Mouse (Mus musculus) layer of hippocampus, postnatal 36 days (tissue): ENCODE data around the gene 1110008P14Rik. TPM values are rescaled to one million over a fixed set of nuclear protein-coding genes. Genes with fewer than 3 reads are reported as not detected.
A peak's percentile ranks its signal among the peaks of the same experiment; 100 is the strongest.

Experiments
- DNase-seq, 2 experiments: peaks; one replicate each; pipeline ENCODE4 v3.0.0; 2022
- total RNA-seq, 2 experiments: library from RNA; stranded (reverse); gene quantifications; 2 replicates each; pipeline ENCODE4 v1.2.3; 2021

Gene 1110008P14Rik
- total RNA-seq = 100 to 1,000 TPM; 160 to 170 TPM

DNA sequence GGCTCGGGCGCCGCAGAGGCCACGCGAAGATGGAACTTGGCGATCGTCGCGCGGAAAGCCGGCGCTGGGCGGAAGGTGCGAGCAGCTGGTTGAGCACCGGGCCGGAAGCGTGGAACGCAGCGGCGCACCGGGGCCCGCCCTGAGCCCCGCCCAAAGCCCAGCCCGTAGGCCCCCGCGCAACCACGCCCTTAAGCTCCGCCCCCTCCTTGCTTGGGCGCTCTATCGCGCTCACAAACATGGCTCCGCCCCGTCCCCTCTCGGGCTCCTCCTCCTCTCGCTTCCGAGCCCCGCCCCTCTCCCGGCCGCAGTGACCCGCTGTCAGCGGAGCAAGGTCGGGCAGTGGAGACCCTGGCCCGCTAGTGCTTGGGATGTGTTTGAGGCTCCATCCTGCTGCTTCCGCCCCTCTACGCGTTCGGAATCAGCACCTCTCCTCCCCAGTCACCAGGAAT is at the start of gene 1110008P14Rik:
TSS of gene 1110008P14Rik (minus strand) at position 164 of the 449 bp plus-strand sequence.
- peak; percentile 92 to 93 for DNase-seq

- peak; percentile 79 to 81 for DNase-seq
Measured at GRCm38 (mm10) chr2:32430701-32431676, 49.3 kb upstream of the 1110008P14Rik start.

- DNase-seq = no peak
Measured at GRCm38 (mm10) chr2:32429215-32429891, 47.6 kb upstream of the 1110008P14Rik start.

GRCm38 (mm10) chr2:32428262-32428722 is 46.6 kb upstream of the 1110008P14Rik start:
- DNase-seq = peak; percentile 41 to 58

DNA sequence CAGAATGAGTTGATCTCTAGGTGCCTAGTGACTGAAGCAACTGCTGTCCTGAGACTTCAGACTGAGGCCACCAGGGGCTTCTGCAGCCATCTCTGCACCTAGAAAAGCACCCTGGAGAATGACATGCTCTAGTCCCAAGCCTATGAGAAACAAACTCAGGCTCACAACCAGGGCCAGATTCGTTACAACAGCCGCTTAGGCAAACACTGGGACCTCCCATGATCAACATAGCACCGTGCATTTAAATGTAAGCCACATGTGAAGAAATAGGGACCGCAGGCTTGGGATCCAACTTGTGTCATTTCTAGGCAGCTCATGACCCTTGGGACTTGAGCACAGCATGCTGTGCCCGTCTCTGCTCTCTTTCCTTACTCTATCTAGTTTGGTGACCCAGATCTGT is 46.0 kb upstream of the 1110008P14Rik start:
- DNase-seq = no peak

DNA sequence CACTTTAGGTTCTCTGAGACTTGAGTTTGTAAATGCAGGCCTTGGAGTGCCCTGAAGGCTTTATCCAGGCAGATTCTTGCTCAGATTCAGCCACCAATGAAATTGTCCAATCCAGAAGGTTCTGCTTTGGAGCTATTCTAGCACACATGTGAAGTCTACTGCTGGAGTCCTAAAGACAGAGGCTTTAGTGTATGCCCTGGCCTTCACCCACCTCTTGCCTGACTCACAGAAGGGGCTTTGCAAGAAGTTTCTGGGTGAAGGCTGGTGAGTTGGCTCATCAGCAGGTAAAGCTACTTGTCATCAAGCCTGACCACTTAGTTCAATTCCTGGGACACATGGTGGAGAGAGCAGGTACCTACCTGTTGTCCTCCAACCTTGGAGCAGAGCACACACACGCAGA is 44.4 kb upstream of the 1110008P14Rik start:
- DNase-seq = no peak

DNA sequence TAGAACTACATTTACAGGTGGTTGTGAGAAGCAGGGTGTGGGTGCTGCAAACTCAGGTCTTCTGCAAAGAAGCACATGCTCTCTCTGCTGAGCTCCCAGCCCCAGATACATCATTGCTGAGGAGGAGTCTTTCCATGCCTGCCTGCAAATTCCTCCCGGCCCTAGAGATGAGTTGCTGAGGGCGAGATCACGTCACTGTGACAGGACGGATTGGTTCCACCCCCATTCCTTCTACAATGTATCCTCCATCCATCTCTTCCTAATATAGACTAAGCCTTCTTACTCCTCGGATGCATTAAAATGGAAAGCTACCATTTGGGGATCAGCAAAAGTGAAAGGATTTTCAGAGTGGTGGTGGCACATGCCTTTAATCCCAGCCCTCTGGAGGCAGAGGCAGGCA is 43.8 kb upstream of the 1110008P14Rik start:
- no peak for DNase-seq

DNA sequence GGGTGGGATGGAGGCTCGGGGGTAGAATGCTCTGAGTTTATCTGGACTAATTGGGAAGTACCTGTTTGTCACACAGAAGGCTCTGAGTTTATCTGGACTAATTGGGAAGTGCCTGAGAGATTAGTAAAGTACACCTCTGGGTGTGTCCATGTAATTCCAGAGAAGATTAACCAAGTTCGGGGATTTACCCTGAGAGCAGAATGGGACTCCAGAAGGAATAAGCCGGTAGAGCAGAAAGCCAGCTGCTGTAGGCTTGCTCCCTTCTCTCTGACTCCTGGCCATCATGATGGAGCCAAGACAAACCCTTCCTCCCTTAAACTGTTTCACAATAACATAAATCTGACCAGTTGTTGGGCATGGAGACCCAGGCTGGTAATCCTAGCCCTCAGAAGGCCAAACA is 43.1 kb upstream of the 1110008P14Rik start:
- DNase-seq = no peak

- peak in 1 of 2 experiments; percentile 27 for DNase-seq
Measured at GRCm38 (mm10) chr2:32423481-32424331, 42.0 kb upstream of the 1110008P14Rik start.

DNA sequence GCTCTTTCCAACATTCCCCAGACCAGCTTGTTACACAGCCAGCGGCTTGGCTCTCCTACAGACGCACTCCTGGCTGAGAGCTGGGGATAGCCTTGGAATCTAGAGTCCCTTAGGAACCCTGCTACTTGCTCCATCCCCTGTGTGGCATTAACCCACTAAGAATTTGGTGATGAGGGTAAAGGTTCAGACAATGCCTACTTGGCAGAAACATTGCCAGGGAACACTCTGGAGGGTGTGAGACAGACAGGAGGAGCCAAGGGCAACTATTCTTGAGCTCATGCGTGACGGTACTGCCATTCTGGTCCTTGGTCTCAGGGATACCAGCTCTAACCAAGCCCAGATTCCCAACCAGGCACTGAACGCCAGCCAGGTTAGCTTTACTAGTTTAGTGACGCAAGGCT is 40.1 kb upstream of the 1110008P14Rik start:
- no peak for DNase-seq

DNA sequence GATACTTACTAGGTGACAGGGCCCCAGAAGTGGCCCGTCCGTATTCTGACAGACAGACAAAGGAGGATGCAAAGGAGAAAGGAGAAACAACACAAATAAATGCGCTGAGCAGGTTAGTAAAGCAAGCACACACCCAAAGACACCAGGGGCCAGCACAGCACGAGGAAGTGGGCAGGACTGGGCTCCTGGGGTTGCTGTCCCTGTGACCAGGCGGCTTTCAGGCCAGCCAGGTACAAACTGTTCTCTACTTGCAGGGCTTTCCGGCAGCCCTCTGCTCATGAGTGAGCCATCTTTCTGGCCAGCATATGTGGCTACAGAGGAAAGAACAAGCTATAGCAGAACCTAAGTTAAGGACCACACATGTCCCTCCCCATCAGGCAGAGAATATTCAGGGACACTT is 38.9 kb upstream of the 1110008P14Rik start:
- DNase-seq = no peak

- DNase-seq = no peak
Measured at GRCm38 (mm10) chr2:32420066-32420608, 38.4 kb upstream of the 1110008P14Rik start.

DNA sequence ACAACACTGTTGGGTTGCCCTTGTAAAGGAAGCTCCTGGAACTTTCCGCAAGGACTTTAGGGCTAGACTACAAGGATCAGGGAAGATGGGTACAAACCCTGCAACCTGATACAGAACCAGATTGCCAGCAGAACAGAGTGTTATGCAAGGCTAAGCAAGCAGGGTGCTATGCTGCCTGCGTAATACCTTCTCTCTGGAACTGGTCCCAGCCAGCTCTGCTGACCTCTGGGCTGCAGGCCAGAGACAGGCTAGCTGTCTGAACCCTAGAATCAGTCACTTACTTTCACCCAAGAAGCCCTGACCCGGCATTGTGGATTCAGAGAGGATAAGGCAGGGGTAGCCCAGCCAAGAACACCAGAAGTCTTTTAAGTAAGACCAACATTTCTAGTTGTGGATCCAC is 37.6 kb upstream of the 1110008P14Rik start:
- no peak for DNase-seq

DNA sequence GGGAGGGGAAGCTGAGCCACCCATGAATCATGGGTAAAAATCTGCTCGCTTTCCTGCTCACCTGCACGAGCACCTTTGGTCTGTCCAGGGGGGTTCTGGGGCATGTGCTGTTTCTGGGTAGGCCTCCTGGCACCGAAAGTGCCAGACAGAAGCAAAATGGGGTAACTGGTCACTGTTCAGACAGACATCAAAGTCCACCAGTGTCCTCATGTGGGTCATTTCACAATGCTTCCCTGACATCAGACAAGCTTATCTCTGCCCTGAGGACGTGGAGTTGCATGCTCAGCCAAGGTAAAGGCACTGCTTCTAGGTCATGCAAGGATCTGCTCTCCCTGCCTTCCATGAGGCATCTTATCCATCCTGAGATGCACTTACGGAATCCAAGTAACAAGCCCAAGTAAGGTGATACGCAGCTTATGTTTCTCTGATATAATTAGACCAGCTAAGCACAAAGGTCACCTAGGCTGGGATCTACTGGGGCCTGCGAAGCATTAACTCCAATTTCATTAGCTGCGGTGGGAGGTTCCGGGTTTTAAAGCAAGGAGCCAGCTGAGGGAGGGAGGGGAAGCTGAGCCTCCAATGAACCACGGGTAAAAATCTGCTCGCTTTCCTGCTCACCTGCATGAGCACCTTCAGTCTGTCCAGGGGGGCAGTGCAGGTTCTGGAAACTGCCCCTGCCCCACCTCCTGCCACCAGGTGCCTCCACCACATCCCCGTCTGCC is 36.9 kb upstream of the 1110008P14Rik start:
- no peak for DNase-seq

- DNase-seq = no peak
Measured at GRCm38 (mm10) chr2:32417486-32417885, 35.7 kb upstream of the 1110008P14Rik start.

GRCm38 (mm10) chr2:32416556-32416955 is 34.8 kb upstream of the 1110008P14Rik start:
- DNase-seq = no peak

DNA sequence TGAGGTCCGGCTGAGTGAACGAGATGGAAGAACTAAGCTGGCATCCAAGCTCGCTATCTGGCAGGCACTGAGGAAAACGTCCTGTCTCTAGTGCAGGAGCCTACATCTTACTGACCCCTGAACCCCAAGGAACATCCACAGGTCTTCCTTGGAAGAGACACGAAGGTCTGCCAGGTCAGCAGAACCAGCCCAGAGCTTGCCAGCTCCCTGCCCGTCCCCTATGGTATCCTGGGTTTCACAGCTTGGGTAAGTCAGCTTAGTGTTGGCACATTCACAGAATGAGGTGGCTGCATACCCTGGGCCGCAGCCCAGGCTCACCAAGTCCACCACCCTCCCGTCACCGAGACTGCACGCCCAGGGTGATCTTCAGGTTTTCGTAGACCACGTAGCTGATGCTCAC is 34.1 kb upstream of the 1110008P14Rik start:
- no peak for DNase-seq

DNA sequence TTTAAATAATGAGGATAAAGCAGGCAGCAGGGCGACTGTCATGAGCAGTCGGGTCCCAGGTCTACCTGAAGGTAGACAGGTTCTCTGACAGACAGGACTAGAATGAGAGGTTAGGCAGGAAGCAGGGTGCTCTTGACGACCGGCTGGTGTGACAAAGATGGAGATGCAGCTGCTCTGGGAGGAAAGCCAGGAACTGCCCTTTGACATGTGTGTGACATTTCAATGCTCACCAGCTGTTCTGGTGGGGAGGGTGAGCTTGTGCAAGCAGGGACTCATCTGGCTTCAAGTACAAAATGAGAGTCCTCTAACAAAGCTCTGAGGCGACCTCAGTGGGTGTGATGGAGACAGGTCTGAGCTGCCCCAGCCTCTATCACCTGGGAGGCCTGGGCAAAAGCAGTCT is 32.2 kb upstream of the 1110008P14Rik start:
- no peak for DNase-seq

GRCm38 (mm10) chr2:32412742-32413531 is 31.2 kb upstream of the 1110008P14Rik start:
- no peak for DNase-seq

GRCm38 (mm10) chr2:32411407-32411806 is 29.7 kb upstream of the 1110008P14Rik start:
- DNase-seq = no peak
